Mouse (Mus musculus) kidney, adult 2 months (tissue): ENCODE data around the gene Ptprm.

Experiments used
- CTCF ChIP-seq: fragments of 200-500 bp; conservative IDR thresholded peaks from 2 replicates; pipeline ENCODE4 v1.5.1; 2011; ENCODE audit warnings: low read depth, mild to moderate bottlenecking, control low read depth, low read length, moderate library complexity, mixed read lengths; ENCODE audit not compliant: insufficient read depth, insufficient read length
- POLR2A ChIP-seq: fragments of 200-500 bp; IDR thresholded peaks from one replicate; pipeline ENCODE4 v1.6.1; 2011; ENCODE audit warnings: low read depth, low read length, control low read depth

DNA sequence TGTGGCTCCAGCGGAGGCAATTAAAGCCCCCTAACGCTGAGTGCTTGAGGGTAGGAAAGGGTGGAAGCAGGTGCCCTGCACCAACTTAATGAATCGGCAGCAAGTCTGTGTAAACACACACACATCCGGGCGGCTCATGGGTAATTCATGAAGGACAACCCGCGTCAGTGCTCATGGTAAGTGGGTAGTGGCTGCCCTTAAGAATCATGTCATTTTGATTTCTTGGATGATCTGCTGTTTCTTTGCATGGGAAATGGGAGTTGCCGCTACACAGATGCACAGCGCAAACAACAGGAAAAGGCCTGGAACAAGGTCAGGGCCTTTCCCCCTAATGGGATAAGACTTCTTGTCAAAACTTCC lies 633.3 kb downstream of the Ptprm start:
- TF ChIP-seq CTCF (no peak), POLR2A (no peak)
